18 mouse cellular contexts compared by ENCODE assay signal in genomic region chr9:43235336-43235735, GRCm38 (mm10). TPM values are rescaled to one million over a fixed set of nuclear protein-coding genes. Genes with fewer than 3 reads are reported as not detected.
DNase-seq lines count a peak whose midpoint lies in the region; ATAC-seq and TF ChIP-seq lines count a peak whose summit lies in the region.
"Had no signal": no experiment of that assay in that cellular context is flagged by ENCODE, and none has a peak within 500 bp of the region (broad histone marks: within the 10 kb centered on the region; RNA-seq: fewer than 3 reads in every experiment).

No protein-coding gene starts in this region.

- TF ChIP-seq CTCF in lung, embryonic 14.5 days (IDR thresholded peaks at IDR 0.05; ENCODE audit: low read depth) = no peak
- no peak for TF ChIP-seq CTCF in lung, adult 2 months (IDR thresholded peaks at IDR 0.05; ENCODE audit: insufficient read depth, low read length)

- ATAC-seq in lung, embryonic 14.5 days (ENCODE audit: insufficient read depth) = no peak
- ATAC-seq in stomach, embryonic 16.5 days (ENCODE audit: insufficient read depth, low FRiP score) = no peak
- no peak for ATAC-seq in megakaryocyte-erythroid progenitor cell, adult 5-6 weeks (replicated peaks; ENCODE audit: low FRiP score, low TSS enrichment, poor library complexity, severe bottlenecking)
- ATAC-seq: CD4-positive, CD25-positive, alpha-beta regulatory T cell, adult 4 months; lung, postnatal 0 days had no signal

- no peaks in the 10 kb centered on the region for H3K9me3 ChIP-seq in lung, embryonic 14.5 days (ENCODE audit: low read depth, low read length)
- H3K9me3 ChIP-seq in limb, embryonic 10.5 days (replicated peaks) = no peaks in the 10 kb centered on the region
- H3K9me3 ChIP-seq in stomach, embryonic 16.5 days (replicated peaks; ENCODE audit: control insufficient read depth, low read length) = no peaks in the 10 kb centered on the region
- H3K9me3 ChIP-seq: midbrain, embryonic 10.5 days; stomach, embryonic 15.5 days had no signal

- peaks cover 56% of the 10 kb centered on the region for H3K4me1 ChIP-seq in lung, embryonic 14.5 days (ENCODE audit: insufficient read depth)
- peaks cover 7% of the 10 kb centered on the region; the same call in 1 of the 2 replicates for H3K4me1 ChIP-seq in lung, adult 2 months (ENCODE audit: control insufficient read depth, insufficient read depth, low read length)
- H3K4me1 ChIP-seq in limb, embryonic 10.5 days = peaks cover 82% of the 10 kb centered on the region
- H3K4me1 ChIP-seq in stomach, embryonic 16.5 days (ENCODE audit: control insufficient read depth, insufficient read depth, low read length) = peaks cover 69% of the 10 kb centered on the region

- H3K27ac ChIP-seq in lung, embryonic 14.5 days (ENCODE audit: low read depth) = 0 out of 2 replicates have a peak overlapping the region, but pooled peaks have one; percentile 7
- 0 out of 2 replicates have a peak overlapping the region, but pooled peaks have one; percentile 0 for H3K27ac ChIP-seq in limb, embryonic 10.5 days
- no peak overlapping the region for H3K27ac ChIP-seq in stomach, embryonic 16.5 days (ENCODE audit: low read length)
- H3K27ac ChIP-seq: hindbrain, embryonic 14.5 days; layer of hippocampus, adult 2 months; midbrain, embryonic 10.5 days; stomach, embryonic 15.5 days had no signal

- peaks cover 41% of the 10 kb centered on the region for H3K36me3 ChIP-seq in lung, embryonic 14.5 days (ENCODE audit: insufficient read depth)
- H3K36me3 ChIP-seq in limb, embryonic 10.5 days = peaks cover 73% of the 10 kb centered on the region
- H3K36me3 ChIP-seq in stomach, embryonic 16.5 days (ENCODE audit: control insufficient read depth, insufficient read depth, low read length) = no peaks in the 10 kb centered on the region
- H3K36me3 ChIP-seq: midbrain, embryonic 10.5 days; stomach, embryonic 15.5 days had no signal

- no peak overlapping the region for H3K9ac ChIP-seq in lung, embryonic 14.5 days
- H3K9ac ChIP-seq in stomach, embryonic 16.5 days (ENCODE audit: low read length) = peak overlapping the region; percentile 14; the same call in 1 of the 2 replicates
- H3K9ac ChIP-seq: hindbrain, embryonic 14.5 days; stomach, embryonic 15.5 days had no signal

- no peak overlapping the region for H3K4me3 ChIP-seq in lung, embryonic 14.5 days (ENCODE audit: low read depth, low read length)
- no peak overlapping the region for H3K4me3 ChIP-seq in lung, adult 2 months (replicated peaks; ENCODE audit: extremely low read depth, low read depth, low read length)
- no peak overlapping the region for H3K4me3 ChIP-seq in limb, embryonic 10.5 days
- H3K4me3 ChIP-seq in stomach, embryonic 16.5 days (replicated peaks; ENCODE audit: low read length) = no peak overlapping the region
- H3K4me3 ChIP-seq: layer of hippocampus, adult 2 months; midbrain, embryonic 10.5 days; stomach, embryonic 15.5 days had no signal

- TF ChIP-seq POLR2A in lung, adult 2 months (IDR thresholded peaks at IDR 0.05; ENCODE audit: borderline replicate concordance, extremely low read depth, low read depth, low read length) = no peak

- H3K4me2 ChIP-seq in lung, embryonic 14.5 days = no peak overlapping the region
- no peak overlapping the region for H3K4me2 ChIP-seq in stomach, embryonic 16.5 days (ENCODE audit: low read depth, low read length)
- H3K4me2 ChIP-seq: hindbrain, embryonic 14.5 days; stomach, embryonic 15.5 days had no signal

- no peak for DNase-seq in lung, embryonic 14.5 days
- DNase-seq in lung, adult 2 months = no peak
- peak; percentile 86 for DNase-seq in kidney, adult 9 months
- no peak for DNase-seq in limb, embryonic 10.5 days (ENCODE audit: low spot score)
- DNase-seq in layer of hippocampus, postnatal 14 days (ENCODE audit: low spot score in 2 of 2) = no peak
- no peak for DNase-seq in retina, postnatal 1 day
- DNase-seq: cerebellum, adult 11 months; gastrocnemius, postnatal 36 days; thymus, postnatal 25 days had no signal

- H3K27me3 ChIP-seq in lung, embryonic 14.5 days (ENCODE audit: insufficient read depth, low read length) = no peaks in the 10 kb centered on the region
- H3K27me3 ChIP-seq in limb, embryonic 10.5 days (ENCODE audit: low read depth, poor library complexity, severe bottlenecking) = no peaks in the 10 kb centered on the region
- no peaks in the 10 kb centered on the region for H3K27me3 ChIP-seq in stomach, embryonic 16.5 days (ENCODE audit: control insufficient read depth, insufficient read depth, low read length)
- H3K27me3 ChIP-seq: stomach, embryonic 15.5 days had no signal

- WGBS in lung, embryonic 14.5 days = 69% methylated on average over 6 of the region's 6 CpGs
- 73% methylated on average over 6 of the region's 6 CpGs for WGBS in lung, adult 2 months
- 92% methylated on average over 6 of the region's 6 CpGs for WGBS in limb, embryonic 10.5 days
- WGBS in stomach, embryonic 16.5 days = 79% methylated on average over 6 of the region's 6 CpGs

RNA-seq across cellular contexts. Expression of gene Oaf, which starts 4.4 kb away (rescaled TPM):
- 84.5 and 95.4 TPM in 2 replicates for polyA plus RNA-seq in lung, embryonic 14.5 days (2014; fragmentation: Nextera tagmentation; extraction: Ambion mirVana)
- 9.2 and 10.1 TPM in 2 replicates for polyA plus RNA-seq in lung, adult 2 months (2012; rRNA removed)
- polyA plus RNA-seq in limb, embryonic 10.5 days (2016; fragmentation: Nextera tagmentation; extraction: Ambion mirVana) = 68.6 and 87.4 TPM in 2 replicates
- polyA plus RNA-seq in stomach, embryonic 16.5 days (2015; fragmentation: Nextera tagmentation; extraction: Ambion mirVana) = 31.4 and 36.2 TPM in 2 replicates
- 10 to 100 TPM; 18.2 to 24.4 TPM for total RNA-seq in layer of hippocampus, postnatal 14 days (2021)
- total RNA-seq in megakaryocyte-erythroid progenitor cell, adult 5-6 weeks (2014; fragmentation: Nextera tagmentation) = 23.8 and 24.9 TPM in 2 replicates
- 5.7 and 17.9 TPM in 2 replicates for total RNA-seq in megakaryocyte-erythroid progenitor cell, adult 5-6 weeks (2017)

RNA-seq across cellular contexts. Expression of gene Pou2f3, which starts 25.2 kb away (rescaled TPM):
- 0.08 and 0.16 TPM in 2 replicates for polyA plus RNA-seq in lung, embryonic 14.5 days (2014; fragmentation: Nextera tagmentation; extraction: Ambion mirVana)
- 0.07 and 0.46 TPM in 2 replicates for polyA plus RNA-seq in lung, adult 2 months (2012; rRNA removed)
- polyA plus RNA-seq in limb, embryonic 10.5 days (2016; fragmentation: Nextera tagmentation; extraction: Ambion mirVana) = 0.08 TPM in 1 of 2 replicates, not detected in the other
- 0.97 and 0.98 TPM in 2 replicates for polyA plus RNA-seq in stomach, embryonic 16.5 days (2015; fragmentation: Nextera tagmentation; extraction: Ambion mirVana)
- total RNA-seq in layer of hippocampus, postnatal 14 days (2021) = not detected
- total RNA-seq in megakaryocyte-erythroid progenitor cell, adult 5-6 weeks (2014; fragmentation: Nextera tagmentation) = not detected in 2 replicates
- not detected in 2 replicates for total RNA-seq in megakaryocyte-erythroid progenitor cell, adult 5-6 weeks (2017)
- total RNA-seq: gastrocnemius, postnatal 36 days; left cerebral cortex, postnatal 10 days had no signal
- polyA plus RNA-seq: CD4-positive, CD25-positive, alpha-beta regulatory T cell, adult 4 months; hindbrain, embryonic 14.5 days; midbrain, embryonic 10.5 days had no signal
